Comparison of ENCODE assay signal across 12 mouse cellular contexts in the genomic region with DNA sequence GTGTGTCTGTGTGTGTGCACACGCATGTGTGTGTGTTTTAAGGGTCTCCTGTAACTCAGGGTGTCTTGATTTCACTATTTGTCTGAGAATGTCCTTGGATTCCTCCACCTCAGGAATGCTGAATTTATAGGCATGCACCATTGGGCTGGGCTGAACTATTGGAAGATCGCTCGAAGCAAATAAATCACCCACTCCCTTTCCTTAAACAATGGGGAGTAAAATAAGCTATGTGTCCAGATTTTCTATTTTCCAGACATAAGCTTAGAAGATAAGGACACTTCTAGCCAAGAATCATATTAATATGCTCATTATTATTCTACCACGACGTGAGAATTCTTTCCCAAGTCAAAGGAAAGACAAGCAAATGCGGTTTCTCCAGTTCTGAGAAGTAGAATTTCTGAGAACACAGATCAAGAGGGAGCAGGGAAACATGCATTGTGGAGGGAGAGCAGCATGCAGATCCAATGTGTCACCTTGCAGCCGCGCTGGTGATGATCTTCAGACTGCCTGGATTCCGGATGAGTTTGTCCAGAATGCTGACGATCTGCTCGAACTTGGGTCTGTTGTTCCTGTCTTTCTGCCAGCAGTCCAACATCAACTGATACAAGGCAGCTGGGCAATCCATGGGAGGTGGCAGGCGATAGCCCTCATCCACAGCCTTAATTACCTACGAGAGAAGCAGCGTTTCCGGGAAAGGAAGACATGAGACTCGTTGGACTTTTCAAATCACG.
DNase-seq lines count a peak whose midpoint lies in the region; ATAC-seq and TF ChIP-seq lines count a peak whose summit lies in the region.
"Had no signal": no experiment of that assay in that cellular context is flagged by ENCODE, and none has a peak within 500 bp of the region (broad histone marks: within the 10 kb centered on the region; RNA-seq: fewer than 3 reads in every experiment).

No protein-coding gene starts in this region.

- no peak overlapping the region for H3K9ac ChIP-seq in hindbrain, postnatal 0 days (replicated peaks; ENCODE audit: low read length)
- H3K9ac ChIP-seq in hindbrain, embryonic 13.5 days, result no peak overlapping the region
- H3K9ac ChIP-seq in lung, postnatal 0 days (replicated peaks; ENCODE audit: low read depth), result no peak overlapping the region
- H3K9ac ChIP-seq: heart, embryonic 12.5 days had no signal

- H3K4me3 ChIP-seq in hindbrain, postnatal 0 days (ENCODE audit: low read length), result no peak overlapping the region
- no peak overlapping the region for H3K4me3 ChIP-seq in hindbrain, embryonic 13.5 days
- H3K4me3 ChIP-seq in lung, postnatal 0 days (ENCODE audit: low read depth, low read length), result no peak overlapping the region
- H3K4me3 ChIP-seq: erythroblast, embryonic 14.5 days; heart, embryonic 12.5 days had no signal

- no peak for ATAC-seq in hindbrain, postnatal 0 days
- no peak for ATAC-seq in hindbrain, embryonic 13.5 days (ENCODE audit: low FRiP score)
- peak; percentile 87 for ATAC-seq in lung, postnatal 0 days

- H3K4me2 ChIP-seq in hindbrain, postnatal 0 days (ENCODE audit: low read depth, low read length), result no peak overlapping the region
- H3K4me2 ChIP-seq in hindbrain, embryonic 13.5 days, result no peak overlapping the region
- H3K4me2 ChIP-seq in lung, postnatal 0 days (replicated peaks; ENCODE audit: low read depth, low read length), result no peak overlapping the region
- H3K4me2 ChIP-seq: heart, embryonic 12.5 days had no signal

- no peaks in the 10 kb centered on the region for H3K36me3 ChIP-seq in hindbrain, postnatal 0 days (ENCODE audit: insufficient read depth, low read length)
- H3K36me3 ChIP-seq in hindbrain, embryonic 13.5 days, result no peaks in the 10 kb centered on the region
- H3K36me3 ChIP-seq in lung, postnatal 0 days (ENCODE audit: insufficient read depth, low read length), result no peaks in the 10 kb centered on the region
- H3K36me3 ChIP-seq: heart, embryonic 12.5 days had no signal

- TF ChIP-seq EP300 in lung, postnatal 0 days (IDR thresholded peaks at IDR 0.05), result no peak

- peak overlapping the region; percentile 32; the same call in 1 of the 2 replicates for H3K27ac ChIP-seq in hindbrain, postnatal 0 days
- H3K27ac ChIP-seq in hindbrain, embryonic 13.5 days, result no peak overlapping the region
- H3K27ac ChIP-seq in lung, postnatal 0 days (ENCODE audit: low read length), result no peak overlapping the region

- no peak for TF ChIP-seq CTCF in hindbrain, postnatal 0 days (IDR thresholded peaks at IDR 0.05; ENCODE audit: low read depth)
- no peak for TF ChIP-seq CTCF in lung, postnatal 0 days (IDR thresholded peaks at IDR 0.05)

- DNase-seq in hindbrain, postnatal 0 days (ENCODE audit: low spot score), result peak; percentile 54
- DNase-seq in urinary bladder, postnatal 14 days (ENCODE audit: low spot score), result peak; percentile 4
- DNase-seq in urinary bladder, adult 2 months (ENCODE audit: low spot score), result no peak
- DNase-seq in lung, postnatal 0 days (ENCODE audit: low spot score), result peak; percentile 80
- no peak for DNase-seq in liver
- DNase-seq in embryo, embryonic 11 days, result no peak
- DNase-seq in layer of hippocampus, postnatal 25 days (ENCODE audit: extremely low spot score in 1 of 2, low spot score in 1 of 2), result no peak
- DNase-seq: adrenal gland, postnatal 36 days; right cerebral cortex, postnatal 4 days had no signal

- H3K27me3 ChIP-seq in hindbrain, postnatal 0 days (ENCODE audit: insufficient read depth, low read length), result no peaks in the 10 kb centered on the region
- no peaks in the 10 kb centered on the region for H3K27me3 ChIP-seq in hindbrain, embryonic 13.5 days
- no peaks in the 10 kb centered on the region for H3K27me3 ChIP-seq in lung, postnatal 0 days (replicated peaks; ENCODE audit: insufficient read depth, low read length)
- H3K27me3 ChIP-seq: heart, embryonic 12.5 days had no signal

- no peaks in the 10 kb centered on the region for H3K4me1 ChIP-seq in hindbrain, postnatal 0 days (ENCODE audit: insufficient read depth, low read length)
- no peaks in the 10 kb centered on the region for H3K4me1 ChIP-seq in hindbrain, embryonic 13.5 days (replicated peaks)
- no peaks in the 10 kb centered on the region for H3K4me1 ChIP-seq in lung, postnatal 0 days (ENCODE audit: insufficient read depth, low read depth, low read length)
- H3K4me1 ChIP-seq: heart, embryonic 12.5 days had no signal

- 74% methylated on average over 17 of the region's 17 CpGs for WGBS in hindbrain, postnatal 0 days
- WGBS in hindbrain, embryonic 13.5 days, result 88% methylated on average over 17 of the region's 17 CpGs
- 62% methylated on average over 17 of the region's 17 CpGs for WGBS in lung, postnatal 0 days

- no peaks in the 10 kb centered on the region for H3K9me3 ChIP-seq in hindbrain, postnatal 0 days (ENCODE audit: low read length)
- H3K9me3 ChIP-seq in hindbrain, embryonic 13.5 days, result no peaks in the 10 kb centered on the region
- H3K9me3 ChIP-seq in lung, postnatal 0 days (ENCODE audit: low read length), result no peaks in the 10 kb centered on the region
- H3K9me3 ChIP-seq: heart, embryonic 12.5 days had no signal

Comparison
In these comparisons a context has a peak if more than half of its experiments do, and no peak if none do; other contexts are left out.
1. DNase-seq: peak in hindbrain, postnatal 0 days (single experiment), urinary bladder, postnatal 14 days (single experiment) and lung, postnatal 0 days (single experiment); none in urinary bladder, adult 2 months (single experiment), liver (single experiment), embryo, embryonic 11 days (single experiment) and layer of hippocampus, postnatal 25 days (0 of 2).